Mouse (Mus musculus) ovary, postnatal 14 days (tissue): ENCODE data around the gene Phtf2.
"Not testable (repeated sequence)": the region's sequence is repeated elsewhere in the genome, so short reads cannot be mapped to it uniquely, and the experiment has no call there.

ENCODE experiments used
- DNase-seq: peaks from one replicate; pipeline ENCODE4 v3.0.0; 2022; ENCODE audit warnings: low spot score

Gene Phtf2

DNA sequence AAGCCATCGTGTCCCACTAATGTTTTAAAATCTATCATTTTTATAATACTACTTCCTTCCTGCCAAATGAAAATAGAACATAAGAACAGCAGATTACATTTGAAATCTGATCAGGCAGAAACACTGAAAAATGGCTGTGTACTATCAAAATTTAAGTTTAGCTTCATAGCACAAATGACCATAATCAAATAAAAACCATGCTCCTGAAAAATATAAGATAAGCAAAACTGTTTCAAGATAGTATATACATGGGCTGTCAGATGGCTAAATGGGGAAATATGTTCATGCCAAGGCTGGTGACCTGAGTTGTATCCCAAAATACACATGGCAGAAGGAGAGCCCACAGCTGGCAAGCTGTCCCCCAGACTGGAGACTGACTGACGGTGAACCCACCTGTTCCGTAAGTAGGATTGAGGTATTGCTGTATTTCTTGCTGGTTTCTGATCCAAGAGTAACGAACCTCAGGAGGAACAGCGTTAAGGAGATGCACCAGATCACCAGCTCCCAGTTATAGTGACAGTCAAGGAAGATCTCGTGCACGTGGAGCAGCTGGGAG is 116.5 kb downstream of the Phtf2 start:
- DNase-seq: no peak

DNA sequence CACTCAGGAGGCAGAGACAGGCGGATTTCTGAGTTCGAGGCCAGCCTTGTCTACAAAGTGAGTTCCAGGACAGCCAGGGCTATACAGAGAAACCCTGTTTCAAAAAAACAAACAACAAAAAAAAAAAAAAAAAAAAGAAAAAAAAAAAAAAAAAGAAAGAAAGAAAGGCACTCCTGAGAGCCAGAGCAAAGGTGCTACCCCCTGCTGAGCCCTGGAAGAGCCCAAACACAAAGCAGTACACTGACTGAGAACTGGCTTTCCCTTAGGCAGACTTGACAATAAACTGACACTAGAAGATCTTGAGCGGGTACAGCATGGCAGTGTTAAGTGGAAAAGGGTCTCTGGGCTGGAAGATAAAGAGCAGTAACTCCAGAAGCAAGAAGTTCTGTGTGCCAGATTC is 119.5 kb downstream of the Phtf2 start:
- DNase-seq: not testable (repeated sequence)

DNA sequence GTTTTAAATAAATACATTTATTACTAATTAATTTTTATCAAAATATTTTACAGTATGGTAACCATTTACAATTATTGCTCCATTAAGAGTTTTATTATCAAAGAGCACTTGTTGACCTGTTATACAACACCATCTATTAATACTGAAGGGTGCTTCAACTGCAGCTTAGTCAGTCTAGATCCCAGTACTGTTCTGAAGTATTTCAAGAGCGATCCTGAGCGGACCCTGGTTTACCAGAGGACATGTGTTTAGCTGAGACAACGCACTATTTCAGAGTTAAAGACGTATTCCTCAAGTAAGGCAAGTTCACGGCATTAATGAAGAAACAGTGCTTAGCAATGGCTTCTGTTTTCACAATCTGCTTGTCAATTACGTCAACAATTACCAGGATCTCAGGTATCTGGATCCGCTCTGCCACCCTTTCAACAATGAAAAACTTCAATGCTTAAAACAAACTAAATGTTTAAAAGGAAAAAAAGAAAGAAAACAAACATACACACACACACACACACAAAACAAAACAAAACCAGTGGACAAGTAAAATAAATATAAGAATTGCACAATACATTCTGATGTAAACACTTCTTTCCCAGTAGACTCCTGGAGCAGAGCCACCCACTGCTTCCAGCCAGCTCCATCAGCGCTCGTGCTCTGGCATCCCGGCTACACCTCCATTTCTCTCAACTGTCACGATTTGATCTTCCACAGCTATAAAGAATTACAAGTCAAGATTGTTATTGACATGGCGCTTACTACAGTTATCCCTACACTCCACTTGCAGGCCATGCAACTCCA is 121.4 kb downstream of the Phtf2 start:
- no peak for DNase-seq

DNA sequence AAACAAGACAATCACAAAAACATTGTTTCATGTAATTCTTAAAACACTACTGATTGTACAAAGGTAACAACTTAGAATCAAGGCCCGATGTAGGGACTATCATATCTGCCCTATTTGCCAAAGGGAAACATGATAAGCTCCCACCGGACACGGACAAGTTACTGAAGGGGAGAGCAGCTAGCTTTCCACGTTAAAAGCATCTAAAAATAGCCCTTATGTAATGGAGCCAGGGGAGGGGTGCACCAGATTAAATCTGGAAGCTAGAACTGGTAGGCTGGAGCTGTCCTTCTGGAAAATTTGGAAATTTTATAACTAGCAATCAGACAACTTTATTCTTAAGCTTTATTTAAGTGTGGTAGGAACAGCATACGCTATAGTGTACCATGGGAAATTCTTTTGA is 122.2 kb downstream of the Phtf2 start:
- no peak for DNase-seq

DNA sequence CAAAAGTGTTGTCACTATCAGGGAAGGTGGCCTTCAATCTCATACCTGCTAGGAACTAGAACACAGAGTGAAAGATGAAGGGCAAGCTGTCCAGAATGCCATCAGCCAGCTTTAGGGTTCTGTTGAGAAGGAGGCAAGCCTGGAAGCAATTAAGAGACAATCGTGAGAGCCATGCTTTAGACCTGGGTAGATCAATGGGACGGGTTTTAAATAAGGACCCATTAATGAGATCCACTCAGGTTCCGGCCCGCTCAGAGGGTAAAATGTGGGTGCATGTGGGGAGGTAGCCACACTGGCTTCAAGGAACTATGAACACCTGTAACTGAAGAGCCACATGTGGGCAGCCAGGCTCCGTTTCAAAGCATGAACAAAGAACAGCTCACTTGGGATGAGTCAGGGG is 128.0 kb downstream of the Phtf2 start:
- no peak for DNase-seq

DNA sequence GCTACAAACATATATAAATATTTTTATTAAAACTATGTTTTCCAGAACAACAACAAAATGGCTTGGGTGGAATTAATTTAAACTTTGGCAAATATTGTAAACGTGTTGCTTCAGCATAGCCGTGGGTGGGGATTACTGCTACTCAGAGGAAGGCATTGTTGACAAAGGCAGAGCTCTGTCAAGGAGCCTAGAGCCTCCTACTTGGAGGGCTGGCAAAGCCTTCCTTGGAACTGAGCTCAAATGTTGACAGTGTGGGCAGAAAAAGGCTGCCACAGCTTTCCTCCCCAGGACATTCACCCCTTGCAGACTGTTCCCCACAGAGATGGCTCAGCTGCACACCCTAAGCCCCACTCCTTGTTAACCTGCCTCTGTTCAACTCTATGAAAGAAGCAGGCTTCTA is 128.8 kb downstream of the Phtf2 start:
- DNase-seq: no peak

DNA sequence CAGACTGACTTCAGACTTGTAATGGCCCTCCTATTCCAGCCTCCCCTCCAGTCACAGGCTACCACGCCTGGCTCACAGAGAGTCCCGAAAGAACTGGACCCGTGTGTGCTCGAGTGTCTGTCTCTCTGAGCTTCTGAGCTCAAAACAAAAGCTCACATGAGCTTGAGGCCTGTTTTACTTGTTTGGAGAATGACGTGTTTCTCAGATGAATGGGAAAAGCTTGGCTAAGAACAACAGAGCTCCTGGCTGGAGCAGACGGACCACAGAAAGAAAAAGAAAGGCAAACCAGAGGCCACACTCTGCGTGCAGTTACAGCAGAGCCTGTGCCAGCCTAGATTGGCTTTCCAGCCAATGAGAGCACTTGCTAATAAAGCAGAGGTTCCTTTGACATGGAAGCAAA is 130.2 kb downstream of the Phtf2 start:
- no peak for DNase-seq

DNA sequence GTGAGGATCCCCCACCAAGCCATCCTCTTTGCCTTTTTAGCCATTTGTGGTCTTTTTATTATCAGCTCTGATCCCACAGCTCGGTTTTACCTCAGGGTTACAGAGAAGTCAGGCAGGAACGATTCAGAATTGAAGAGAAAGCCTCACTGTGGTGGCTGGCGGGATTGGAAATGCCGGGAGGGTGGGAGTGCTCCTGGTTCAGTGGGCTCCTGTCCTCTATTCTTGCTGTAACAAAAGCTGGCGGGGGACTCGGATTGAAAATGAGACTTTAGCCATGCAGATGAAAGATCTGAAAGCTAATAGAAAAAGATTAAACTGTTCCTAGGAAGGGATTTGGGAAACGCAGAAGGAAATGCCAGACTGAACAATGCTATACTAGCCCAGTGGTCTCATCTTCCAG is 130.9 kb downstream of the Phtf2 start:
- DNase-seq: no peak

DNA sequence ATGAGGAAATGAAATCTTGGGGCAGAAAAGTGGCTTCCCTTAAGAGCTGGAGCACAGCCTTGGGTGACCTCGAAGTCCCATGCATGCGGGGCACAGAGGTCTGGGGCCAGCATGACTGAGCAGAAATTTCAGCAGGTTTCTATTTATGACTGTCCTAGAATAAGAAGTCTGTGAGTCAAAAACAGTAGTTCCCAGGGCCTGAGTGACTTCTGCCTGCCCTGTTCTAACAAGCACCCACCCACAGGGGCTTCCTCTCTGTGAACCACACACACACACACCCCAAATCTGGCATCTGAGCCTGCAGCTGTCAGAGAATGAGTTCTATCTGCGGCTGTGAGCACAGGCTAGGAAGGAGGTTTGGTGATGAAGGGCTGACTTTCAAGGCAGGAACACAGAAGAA is 132.4 kb downstream of the Phtf2 start:
- no peak for DNase-seq

DNA sequence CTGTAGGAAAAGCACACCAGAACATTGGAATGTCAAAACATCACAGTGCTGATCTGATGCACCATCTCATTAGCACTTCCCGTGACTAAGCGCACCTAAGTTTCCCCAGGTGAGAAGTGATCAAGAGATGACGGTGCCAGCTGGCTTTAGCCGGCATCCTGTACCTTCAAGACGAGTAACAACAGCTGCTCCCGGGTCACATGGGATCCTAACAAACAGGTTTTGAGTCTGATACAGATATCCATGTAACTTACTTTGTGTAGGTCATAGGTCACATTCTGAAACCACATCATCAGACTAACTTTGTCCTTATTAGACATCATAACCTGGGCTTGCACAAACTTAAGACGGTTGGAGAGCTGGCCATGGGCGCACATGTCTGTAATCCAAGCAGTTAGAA is 133.1 kb downstream of the Phtf2 start:
- DNase-seq: no peak

DNA sequence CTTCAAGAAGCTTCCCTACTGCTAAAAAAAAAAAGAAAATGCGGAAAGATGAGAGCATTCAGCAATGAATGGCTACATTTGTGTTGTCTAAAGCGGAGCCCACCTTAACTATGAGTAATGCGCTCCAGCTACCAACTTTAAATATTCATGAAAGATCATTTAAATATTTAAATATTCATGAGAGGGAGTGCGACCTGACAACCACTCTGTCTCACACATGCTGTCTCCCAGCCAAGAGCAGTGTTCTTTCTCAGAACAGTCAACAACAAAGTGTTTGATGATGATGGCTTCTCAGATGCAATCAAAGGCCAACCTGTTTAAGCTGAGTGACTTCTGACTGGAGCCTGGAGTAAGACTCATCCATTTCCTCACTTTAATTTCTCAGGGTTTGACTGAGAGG is 133.8 kb downstream of the Phtf2 start:
- DNase-seq: no peak

DNA sequence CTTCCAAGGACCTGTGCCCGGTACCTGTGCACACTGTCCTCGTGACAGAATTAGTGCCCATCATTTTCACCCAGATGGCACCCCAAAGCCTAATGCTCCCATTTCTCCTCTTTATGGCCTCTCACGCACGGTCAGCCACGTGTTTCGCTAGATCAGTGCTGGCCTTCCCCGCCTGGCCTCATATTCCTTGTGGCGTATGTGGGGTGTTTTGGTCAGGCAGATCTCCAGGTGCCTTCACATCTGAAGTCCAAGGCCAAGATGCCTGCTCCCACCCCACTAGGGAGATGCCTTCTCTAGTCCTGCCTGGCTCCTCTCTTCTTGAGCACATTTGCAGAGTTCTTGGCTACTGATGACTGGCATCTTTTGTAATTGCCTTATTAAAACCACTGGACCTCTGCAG is 140.0 kb downstream of the Phtf2 start:
- no peak for DNase-seq

DNA sequence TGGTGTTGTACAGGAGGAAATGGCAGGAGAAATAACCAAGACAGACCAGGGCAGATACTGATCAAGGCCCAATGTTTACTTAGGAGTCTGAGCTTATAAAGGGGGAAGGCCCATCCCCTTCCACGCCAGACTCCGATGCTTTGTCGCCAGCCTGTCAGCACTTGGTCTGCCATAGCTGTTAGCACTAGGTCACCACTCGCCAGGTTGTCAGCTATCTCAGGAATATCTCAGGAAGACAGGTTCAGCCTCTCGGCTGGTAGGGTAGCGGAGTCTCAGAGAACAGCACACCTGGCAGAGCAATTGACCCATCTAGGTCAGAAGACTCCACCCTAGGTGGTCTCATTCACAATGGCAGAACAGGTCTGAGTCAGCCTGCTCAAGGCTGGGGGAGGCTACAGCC is 140.7 kb downstream of the Phtf2 start:
- DNase-seq: no peak

DNA sequence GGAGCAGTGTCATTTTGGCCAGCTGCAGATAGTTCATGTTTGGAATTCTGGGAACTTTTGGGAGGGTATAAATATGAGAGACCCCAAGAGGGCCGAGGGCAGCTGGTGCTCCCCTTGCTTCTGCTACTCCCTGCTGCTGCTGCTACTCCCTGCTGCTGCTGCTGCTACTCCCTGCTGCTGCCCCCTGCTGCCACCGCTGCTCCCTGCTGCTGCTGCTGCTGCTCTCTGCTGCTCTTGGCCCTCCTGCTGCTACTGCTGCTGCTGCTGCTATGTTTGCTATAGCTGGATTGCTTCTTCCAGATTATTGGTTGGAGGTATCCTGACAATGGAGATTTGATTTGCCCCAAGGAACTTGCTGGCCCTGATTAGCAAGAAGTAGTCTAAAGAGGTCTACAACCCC is 143.1 kb downstream of the Phtf2 start:
- DNase-seq: no peak

DNA sequence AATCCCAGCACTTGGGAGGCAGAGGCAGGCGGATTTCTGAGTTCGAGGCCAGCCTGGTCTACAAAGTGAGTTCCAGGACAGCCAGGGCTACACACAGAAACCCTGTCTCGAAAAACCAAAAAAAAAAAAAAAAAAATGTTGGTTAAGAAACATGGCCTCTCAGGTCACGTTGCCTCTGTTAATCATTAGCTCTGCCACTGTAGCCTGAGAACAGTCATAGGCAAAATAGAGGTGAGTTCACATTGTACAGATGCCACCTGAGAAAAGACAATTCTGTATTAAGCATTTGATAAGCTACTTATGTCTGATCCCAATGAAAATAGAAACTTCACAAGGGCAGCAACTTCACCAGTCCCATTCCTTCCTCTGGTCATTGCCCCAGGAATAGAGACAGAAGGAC is 158.7 kb downstream of the Phtf2 start:
- not testable (repeated sequence) for DNase-seq

DNA sequence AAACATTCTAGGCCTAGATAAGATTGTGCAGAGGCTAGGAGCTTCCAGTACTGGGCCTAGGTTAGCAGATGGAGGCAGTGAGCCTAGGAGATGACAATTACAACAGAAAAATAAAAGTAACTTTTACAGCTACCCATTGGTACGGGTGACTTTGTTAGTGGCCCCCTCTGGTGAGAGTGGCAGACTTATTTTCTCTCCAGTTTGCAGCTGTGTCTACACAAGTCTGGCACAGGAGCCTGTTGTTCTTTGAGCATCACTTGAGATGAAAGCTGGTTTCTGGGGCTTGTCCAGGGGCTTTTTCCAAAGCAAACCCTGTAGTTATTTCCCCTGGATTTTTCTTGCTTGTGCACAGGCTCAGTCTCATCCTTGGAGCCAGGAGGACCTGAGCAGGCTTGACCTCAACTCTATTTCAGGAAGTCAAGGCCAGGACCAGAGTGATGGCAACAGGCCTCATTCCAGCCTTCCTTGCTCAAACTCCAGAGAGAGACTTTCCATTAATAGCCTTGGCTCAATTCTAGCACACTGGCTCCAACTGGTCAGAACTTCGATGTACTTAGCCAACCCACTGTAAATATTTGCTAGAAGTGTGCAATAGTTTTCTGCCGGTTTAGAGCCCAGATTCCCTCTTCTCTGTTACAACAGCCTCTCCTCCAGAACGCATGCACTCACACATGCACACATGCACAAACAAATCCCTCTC is 161.6 kb downstream of the Phtf2 start:
- peak; percentile 8 for DNase-seq

DNA sequence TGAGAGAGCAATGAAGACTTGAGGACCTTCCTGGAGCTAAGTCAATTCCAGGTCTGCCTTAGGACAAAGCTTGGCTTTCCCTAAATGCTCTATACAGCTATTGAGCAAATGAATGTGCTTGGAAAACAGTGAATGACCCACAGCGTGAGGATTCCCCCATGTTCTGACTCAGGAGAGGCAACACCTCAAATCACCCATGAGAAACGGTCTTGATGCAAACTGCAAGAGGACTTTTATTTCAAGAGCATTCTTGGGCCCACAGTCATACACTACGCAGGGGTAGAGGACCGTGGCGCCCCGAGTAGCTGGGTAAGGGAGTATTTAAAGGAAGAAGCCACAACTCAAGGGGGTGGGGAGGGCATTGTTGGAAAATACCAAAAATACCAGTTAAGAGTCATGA is 165.9 kb downstream of the Phtf2 start:
- DNase-seq: not testable (repeated sequence)

DNA sequence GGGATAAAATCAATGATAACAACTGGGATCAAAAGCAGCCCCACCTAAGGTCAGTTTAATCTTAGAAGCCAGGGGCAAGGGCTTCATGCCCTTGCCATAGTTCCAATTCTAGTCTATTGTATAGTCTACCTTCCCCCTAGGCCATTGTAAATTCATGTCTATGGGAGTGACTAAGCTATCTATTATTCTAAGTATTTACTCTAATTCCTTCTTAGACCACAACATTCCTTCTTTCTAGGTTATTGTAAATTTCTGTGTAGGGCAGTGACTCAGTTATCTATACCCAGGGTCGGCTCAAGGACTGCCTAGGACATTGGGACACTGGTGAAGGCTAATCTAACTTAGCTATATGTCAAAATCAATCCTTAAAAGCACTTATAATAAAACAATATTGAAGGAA is 167.3 kb downstream of the Phtf2 start:
- DNase-seq: not testable (repeated sequence)

DNA sequence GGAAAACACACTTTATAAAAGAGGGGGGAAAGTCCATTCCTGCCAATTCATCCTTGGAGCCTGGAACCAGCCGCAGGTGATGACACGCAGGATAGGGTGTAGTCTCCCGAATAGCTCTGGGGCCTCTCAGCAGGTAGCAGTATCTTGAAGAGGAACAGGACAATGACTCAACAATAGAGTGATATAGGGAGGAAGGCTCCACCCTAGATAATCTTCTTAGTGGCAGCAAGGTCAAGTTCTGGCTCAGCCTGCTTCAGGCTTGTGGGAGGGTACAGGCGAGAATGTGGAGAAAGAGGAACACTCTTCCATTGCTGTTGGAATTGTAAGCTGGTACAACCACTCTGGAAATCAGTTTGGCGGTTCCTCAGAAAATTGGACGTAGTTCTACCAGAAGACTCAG is 171.1 kb downstream of the Phtf2 start:
- not testable (repeated sequence) for DNase-seq
